Mouse (Mus musculus) layer of hippocampus, postnatal 10 days (tissue): ENCODE measurements around the gene Mettl6. TPM values are rescaled to one million over a fixed set of nuclear protein-coding genes. Genes with fewer than 3 reads are reported as not detected.

Experiments
- DNase-seq, 2 experiments: peaks; one replicate each; pipeline ENCODE4 v3.0.0; 2021; ENCODE audit warnings: low spot score in 2 of 2
- total RNA-seq, 2 experiments: library from RNA; stranded (reverse); gene quantifications; 2 replicates each; pipeline ENCODE4 v1.2.3; 2021

The Mettl6 gene
- total RNA-seq, 2 experiments from 2014 or later: 26.7 to 29.4 TPM

DNA sequence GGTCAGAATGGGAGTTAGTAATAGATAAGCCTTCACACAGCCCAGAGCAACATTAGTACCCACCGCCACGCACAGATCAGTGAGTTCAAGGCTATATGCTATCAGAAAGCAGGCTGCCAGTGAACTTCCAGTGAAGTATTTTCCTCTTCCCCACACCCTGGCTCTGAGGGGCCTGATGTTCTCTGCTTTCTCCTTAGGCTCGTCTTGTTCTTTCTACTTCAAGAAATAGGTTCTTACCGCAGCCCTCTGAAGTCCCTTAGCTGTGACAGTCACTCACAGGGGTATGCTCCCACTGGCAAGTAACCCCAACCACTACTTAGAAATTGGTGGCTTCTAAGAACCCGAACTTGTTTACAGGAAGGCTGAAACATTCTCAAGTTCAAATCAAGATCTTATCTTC, 61.7 kb downstream of the Mettl6 start:
- no peak for DNase-seq

DNA sequence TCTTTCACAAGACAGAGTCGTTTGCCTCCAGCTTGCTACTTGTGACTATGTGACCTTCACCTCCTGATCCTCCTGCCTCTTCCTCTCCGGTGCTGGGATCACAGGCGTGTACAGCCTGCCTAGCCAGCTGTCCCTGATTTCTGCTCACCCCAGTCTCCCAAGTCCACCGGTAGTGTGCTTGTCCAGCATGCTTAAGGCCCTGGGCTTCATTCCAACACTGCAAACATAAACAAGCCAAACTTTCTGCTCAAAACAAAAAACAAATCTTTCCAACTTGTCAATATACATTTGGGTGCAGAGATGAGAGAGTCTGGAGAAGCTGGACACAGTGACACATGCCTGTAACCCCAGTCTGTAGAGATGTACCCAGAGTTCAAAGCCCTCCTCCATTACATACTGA, 62.4 kb downstream of the Mettl6 start:
- no peak for DNase-seq

DNA sequence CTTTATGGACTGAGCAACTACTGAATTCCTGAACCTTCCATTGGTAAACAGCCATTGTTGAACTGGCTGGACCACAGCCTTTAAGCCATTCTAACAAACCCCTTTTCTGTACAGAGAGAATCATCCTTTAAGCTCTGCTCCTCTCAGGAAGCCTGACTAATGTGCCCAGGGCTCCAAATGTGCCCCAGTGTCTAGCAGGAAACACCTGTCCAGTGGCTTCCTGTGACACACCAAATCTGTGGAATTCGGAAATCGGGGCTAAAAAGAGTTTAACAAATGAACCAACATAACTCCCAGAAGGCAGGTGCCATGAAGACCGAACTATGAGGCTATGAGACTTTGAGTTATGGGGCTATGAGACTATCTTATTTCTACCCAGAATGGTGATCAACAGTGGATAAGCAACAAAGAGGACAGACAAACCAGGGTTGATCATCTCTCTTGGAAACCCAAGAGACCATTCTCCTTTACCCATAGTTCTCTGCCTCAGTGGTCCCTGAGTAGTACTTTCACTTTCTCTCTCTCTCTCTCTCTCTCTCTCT, 63.0 kb downstream of the Mettl6 start:
- DNase-seq: no peak

- DNase-seq: no peak
Measured at GRCm38 (mm10) chr14:31429004-31429395, 65.8 kb downstream of the Mettl6 start.

DNA sequence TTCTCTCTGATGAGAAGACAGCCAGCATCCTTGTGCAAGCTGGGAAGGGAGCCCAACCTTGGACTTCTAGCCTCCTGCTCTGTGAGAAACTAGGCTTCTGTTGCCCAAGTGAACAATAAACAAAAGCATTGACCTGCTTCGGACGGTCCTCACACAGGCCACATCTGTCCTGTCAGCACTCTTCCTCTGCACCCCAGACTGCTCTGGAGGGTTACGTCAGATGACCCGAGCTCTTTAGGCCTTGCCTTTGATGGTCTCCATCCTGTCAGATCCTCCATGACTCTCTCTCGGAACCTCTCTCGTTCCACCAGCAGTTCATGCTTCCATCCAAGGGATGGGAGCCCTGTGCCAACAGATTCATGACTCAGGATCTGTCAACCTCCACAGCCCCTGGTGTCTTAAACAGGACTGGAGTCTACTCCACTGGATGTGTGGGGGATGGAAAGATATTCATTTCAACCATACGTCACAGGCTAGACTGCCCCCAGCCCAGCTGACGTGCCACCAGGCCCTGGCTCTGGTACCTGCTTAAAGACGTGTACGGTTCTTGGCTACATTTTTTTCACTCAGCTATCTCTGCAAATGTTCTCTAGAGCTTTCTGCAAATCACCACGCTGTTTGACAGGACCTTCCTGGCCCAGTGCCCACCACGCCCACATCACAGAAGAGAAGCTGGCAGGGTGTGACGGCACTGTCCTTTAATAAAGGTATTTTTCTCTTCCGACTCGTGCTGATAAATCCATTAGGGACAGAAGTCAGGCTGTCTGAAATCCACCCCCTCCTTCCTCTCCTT, 66.4 kb downstream of the Mettl6 start:
- DNase-seq: peak; percentile 68 to 76

Other genes with a start within 250 kb of the Mettl6 start
- gene Phf7, start 243.7 kb downstream of the Mettl6 start, total RNA-seq: 1 to 10 TPM; 4.8 to 5.2 TPM
- 100 to 1,000 TPM; 117 to 123 TPM for gene Bap1, start 243.6 kb downstream of the Mettl6 start, total RNA-seq
- 1 to 10 TPM; 2.2 to 2.4 TPM for gene Dnah1, start 171.1 kb downstream of the Mettl6 start, total RNA-seq
- gene Capn7, start 158.4 kb downstream of the Mettl6 start, total RNA-seq: 10 to 100 TPM; 39.9 to 41.5 TPM
- 100 to 1,000 TPM; 120 to 125 TPM for gene Sh3bp5, start 59.0 kb downstream of the Mettl6 start, total RNA-seq
- 10 to 100 TPM; 16.1 to 19.1 TPM for gene Eaf1, start 641 bp downstream of the Mettl6 start, total RNA-seq
- gene Colq, start 96.3 kb upstream of the Mettl6 start, total RNA-seq: under 1 TPM; 0.23 to 0.33 TPM
- not detected for gene Gm49387, start 145.8 kb upstream of the Mettl6 start, total RNA-seq
- gene Btd, start 146.0 kb upstream of the Mettl6 start, total RNA-seq: 10 to 100 TPM; 11.8 to 11.9 TPM
- gene Hacl1, start 146.2 kb upstream of the Mettl6 start, total RNA-seq: 1 to 10 TPM; 8.9 TPM